Mouse (Mus musculus) forebrain, embryonic 13.5 days (tissue): ENCODE results near the gene Zswim1. TPM values are rescaled to one million over a fixed set of nuclear protein-coding genes. Genes with fewer than 3 reads are reported as not detected.
"Not testable (repeated sequence)": the region's sequence is repeated elsewhere in the genome, so short reads cannot be mapped to it uniquely, and the experiment has no call there.

Experiments used
- ATAC-seq: fragments of 200-750 bp; cut with Nextera tagmentation; 2 replicates; pipeline ENCODE4 v1.8.0; 2017
- H3K27ac ChIP-seq: fragments of 300-500 bp; sonication (generic); 2 replicates; pipeline ENCODE4 v1.5.1; 2015; ENCODE audit warnings: inconsistent platforms, mild to moderate bottlenecking, moderate library complexity
- H3K27me3 ChIP-seq: fragments of 300-500 bp; sonication (generic); 2 replicates; pipeline ENCODE4 v1.6.1; 2015; ENCODE audit warnings: mild to moderate bottlenecking, inconsistent platforms
- H3K36me3 ChIP-seq: fragments of 300-500 bp; sonication (generic); 2 replicates; pipeline ENCODE4 v1.6.1; 2015; ENCODE audit warnings: mild to moderate bottlenecking, inconsistent platforms; ENCODE audit not compliant: poor library complexity, severe bottlenecking
- H3K4me1 ChIP-seq: fragments of 300-500 bp; sonication (generic); 2 replicates; pipeline ENCODE4 v1.6.1; 2015; ENCODE audit warnings: inconsistent platforms
- H3K4me2 ChIP-seq: fragments of 300-500 bp; sonication (generic); 2 replicates; pipeline ENCODE4 v1.6.1; 2015; ENCODE audit warnings: inconsistent platforms, mild to moderate bottlenecking, moderate library complexity
- H3K4me3 ChIP-seq: fragments of 300-500 bp; sonication (generic); 2 replicates; pipeline ENCODE4 v1.5.1; 2015; ENCODE audit warnings: mild to moderate bottlenecking, inconsistent platforms
- H3K9ac ChIP-seq: fragments of 300-500 bp; sonication (generic); 2 replicates; pipeline ENCODE4 v1.6.1; 2015; ENCODE audit warnings: mild to moderate bottlenecking, inconsistent platforms
- H3K9me3 ChIP-seq: fragments of 300-500 bp; sonication (generic); replicated peaks from 2 replicates; pipeline ENCODE4 v1.6.1; 2016; ENCODE audit warnings: inconsistent platforms
- WGBS: fragments of 180-500 bp; shearing (Covaris S2); methylation state at CpG from one replicate; pipeline ENCODE4 v1.1.7; 2015; 5-methylcytosine and 5-hydroxymethylcytosine counted together
- polyA plus RNA-seq: library from polyadenylated mRNA; unstranded; fragments of >200 nt; fragmentation: Nextera tagmentation; extraction: Ambion mirVana; gene quantifications from 2 replicates; pipeline ENCODE4 v1.2.1, GENCODE M21; 2015

Gene Zswim1
- polyA plus RNA-seq, 1 experiment from 2014 or later = 22.1 TPM

DNA sequence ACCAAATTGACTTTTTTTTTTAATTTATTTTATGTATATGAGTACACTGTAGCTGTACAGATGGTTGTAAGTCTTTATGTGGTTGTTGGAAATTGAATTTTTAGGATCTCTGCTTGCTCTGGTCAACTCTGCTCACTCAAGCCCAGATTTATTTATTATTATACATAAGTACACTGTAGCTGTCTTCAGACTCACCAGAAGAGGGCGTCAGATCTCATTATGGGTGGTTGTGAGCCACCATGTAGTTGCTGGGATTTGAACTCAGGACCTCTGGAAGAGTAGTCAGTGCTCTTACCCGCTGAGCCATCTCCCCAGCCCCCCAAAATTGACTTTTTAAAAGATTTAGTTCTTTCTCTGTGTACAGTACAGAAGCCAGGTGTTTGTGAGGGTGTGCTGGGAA lies 53.2 kb downstream of the Zswim1 start:
- ATAC-seq, H3K9ac ChIP-seq: not testable (repeated sequence)

More for the DNA sequence above, 53.2 kb downstream of the Zswim1 start:
- not testable (repeated sequence) for H3K9me3 ChIP-seq, H3K36me3 ChIP-seq, H3K27ac ChIP-seq, H3K4me3 ChIP-seq, H3K4me2 ChIP-seq, H3K27me3 ChIP-seq
- 57% methylated on average over 2 of the region's 2 CpGs for WGBS
- H3K4me1 ChIP-seq = peaks cover 21% of the 10 kb centered on the region

Other genes with a start within 250 kb of the Zswim1 start
- not detected in 2 replicates for gene Spint3, start 249.2 kb upstream of the Zswim1 start, polyA plus RNA-seq
- not detected in 2 replicates for gene Wfdc6a, start 237.2 kb upstream of the Zswim1 start, polyA plus RNA-seq
- gene Eppin, start 229.1 kb upstream of the Zswim1 start, polyA plus RNA-seq = not detected in 2 replicates
- gene Wfdc6b, start 209.2 kb upstream of the Zswim1 start, polyA plus RNA-seq = not detected in 2 replicates
- gene Wfdc8, start 209.1 kb upstream of the Zswim1 start, polyA plus RNA-seq = not detected in 2 replicates
- not detected in 2 replicates for gene Wfdc16, start 183.9 kb upstream of the Zswim1 start, polyA plus RNA-seq
- not detected in 2 replicates for gene Wfdc10, start 166.6 kb upstream of the Zswim1 start, polyA plus RNA-seq
- not detected in 2 replicates for gene Wfdc9, start 166.1 kb upstream of the Zswim1 start, polyA plus RNA-seq
- not detected in 2 replicates for gene Wfdc11, start 148.6 kb upstream of the Zswim1 start, polyA plus RNA-seq
- gene Wfdc13, start 137.6 kb upstream of the Zswim1 start, polyA plus RNA-seq = not detected in 2 replicates
- not detected in 2 replicates for gene Spint4, start 124.2 kb upstream of the Zswim1 start, polyA plus RNA-seq
- not detected in 2 replicates for gene Spint5, start 107.4 kb upstream of the Zswim1 start, polyA plus RNA-seq
- 0.92 and 1.4 TPM in 2 replicates for gene Wfdc3, start 76.8 kb upstream of the Zswim1 start, polyA plus RNA-seq
- 75.2 and 80.2 TPM in 2 replicates for gene Dnttip1, start 76.7 kb upstream of the Zswim1 start, polyA plus RNA-seq
- 476 and 507 TPM in 2 replicates for gene Ube2c, start 52.8 kb upstream of the Zswim1 start, polyA plus RNA-seq
- not detected in 2 replicates for gene Tnnc2, start 42.7 kb upstream of the Zswim1 start, polyA plus RNA-seq
- 14.7 and 15.4 TPM in 2 replicates for gene Snx21, start 36.9 kb upstream of the Zswim1 start, polyA plus RNA-seq
- gene Acot8, start 17.8 kb upstream of the Zswim1 start, polyA plus RNA-seq = 16.5 and 17.0 TPM in 2 replicates
- 11.7 and 12.1 TPM in 2 replicates for gene Zswim3, start 17.6 kb upstream of the Zswim1 start, polyA plus RNA-seq
- not detected in 2 replicates for gene Spata25, start 5.9 kb downstream of the Zswim1 start, polyA plus RNA-seq
- gene Ctsa, start 10.2 kb downstream of the Zswim1 start, polyA plus RNA-seq = 82.7 and 91.6 TPM in 2 replicates
- 4.0 and 4.2 TPM in 2 replicates for gene Neurl2, start 10.8 kb downstream of the Zswim1 start, polyA plus RNA-seq
- gene Pltp, start 35.0 kb downstream of the Zswim1 start, polyA plus RNA-seq = 34.3 and 35.4 TPM in 2 replicates
- 101 and 107 TPM in 2 replicates for gene Pcif1, start 56.6 kb downstream of the Zswim1 start, polyA plus RNA-seq
- gene Zfp335, start 89.1 kb downstream of the Zswim1 start, polyA plus RNA-seq = 12.2 and 15.1 TPM in 2 replicates
- gene Mmp9, start 118.1 kb downstream of the Zswim1 start, polyA plus RNA-seq = 8.6 and 10.6 TPM in 2 replicates
- 5.7 and 8.8 TPM in 2 replicates for gene Slc12a5, start 138.1 kb downstream of the Zswim1 start, polyA plus RNA-seq
- 131 and 134 TPM in 2 replicates for gene Ncoa5, start 212.2 kb downstream of the Zswim1 start, polyA plus RNA-seq
- 5.4 and 6.6 TPM in 2 replicates for gene Cd40, start 232.9 kb downstream of the Zswim1 start, polyA plus RNA-seq